Mouse (Mus musculus) induced T-regulatory cell, adult 2 months (primary cell): ENCODE data around the gene Ppfia3.

Experiments used
- DNase-seq: peaks from one replicate; pipeline ENCODE4 v3.0.0-alpha.2; 2012; ENCODE audit warnings: low read depth

Gene Ppfia3

DNA sequence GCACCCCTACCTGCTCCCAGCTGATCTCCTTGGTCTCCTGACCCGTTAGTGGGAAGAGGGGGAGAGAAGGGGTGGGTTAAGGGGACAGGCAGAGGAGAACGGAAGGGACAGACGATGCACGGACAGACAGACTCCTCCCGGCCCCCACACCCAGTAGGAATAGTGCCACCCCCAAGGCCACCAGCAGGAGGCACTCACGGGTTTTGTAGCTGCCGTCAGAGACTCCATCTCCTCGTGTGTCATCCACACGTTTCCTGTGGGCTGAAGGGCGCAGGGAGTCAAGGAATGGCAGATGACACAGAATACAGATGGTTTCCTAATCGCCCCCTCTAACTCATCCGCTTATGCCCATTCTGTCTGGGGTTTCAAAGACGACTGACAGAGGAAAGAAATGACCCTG lies 23.3 kb downstream of the Ppfia3 start:
- peak; percentile 72 for DNase-seq

DNA sequence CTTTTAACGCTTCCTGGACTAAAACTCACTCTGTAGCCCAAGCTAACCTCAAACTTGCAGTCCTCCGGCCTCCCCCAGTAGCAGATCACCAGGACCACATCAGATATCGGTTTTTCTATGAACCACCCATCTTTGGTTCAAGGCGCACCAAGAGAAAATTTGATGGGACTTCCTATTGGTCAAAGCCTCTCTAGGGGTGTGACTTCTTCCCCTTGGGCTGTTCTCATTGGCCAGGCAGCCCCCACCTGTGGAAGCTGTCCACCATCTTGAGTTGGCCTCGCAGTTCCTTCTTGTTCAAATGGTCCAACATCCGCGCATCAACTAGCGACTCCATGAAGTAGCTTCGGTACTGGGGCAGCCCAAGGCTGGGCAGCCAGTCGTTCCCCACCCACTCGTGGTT lies 24.7 kb downstream of the Ppfia3 start:
- DNase-seq = peak; percentile 28

DNA sequence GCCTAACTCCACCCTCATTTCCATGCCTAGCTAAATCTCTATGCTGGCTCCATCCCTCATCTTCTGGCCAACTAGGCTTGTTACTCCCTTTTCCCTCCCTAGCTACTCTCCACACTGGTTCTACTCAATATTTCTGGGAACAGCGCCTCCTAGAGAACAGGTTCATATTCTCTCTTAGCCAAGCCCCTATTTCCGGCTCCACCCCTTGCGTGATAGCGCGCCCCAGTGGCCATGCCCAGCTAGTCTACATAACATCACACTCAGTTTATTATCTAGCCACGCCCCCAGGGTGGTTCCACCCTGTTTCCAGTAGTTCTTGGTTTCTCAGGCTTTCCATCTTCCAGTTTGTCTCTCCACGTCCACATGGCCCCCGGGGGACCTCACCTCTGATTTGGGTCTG lies 25.5 kb downstream of the Ppfia3 start:
- DNase-seq = peak; percentile 98

DNA sequence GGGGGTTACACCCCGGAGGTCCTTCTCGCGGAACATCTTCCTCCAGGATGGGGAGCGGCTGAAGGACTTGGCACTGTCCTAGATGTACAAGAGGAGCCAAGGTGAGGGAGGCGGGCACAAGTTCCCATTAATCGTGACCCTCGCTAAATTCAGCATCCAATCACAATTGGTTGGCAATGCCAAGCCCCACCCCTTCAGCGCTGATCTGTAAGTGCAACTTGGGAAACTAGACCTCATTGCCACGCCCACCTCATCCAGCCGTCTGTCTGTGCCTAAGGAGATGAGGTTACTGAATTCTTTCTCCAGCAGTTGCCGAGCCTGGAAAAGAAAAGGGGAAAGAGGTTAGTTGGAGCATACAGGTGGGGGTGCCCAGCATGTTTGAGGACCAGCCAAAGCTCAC lies 26.1 kb downstream of the Ppfia3 start:
- DNase-seq = peak; percentile 65

GRCm38 (mm10) chr7:45340066-45340442 lies 26.8 kb downstream of the Ppfia3 start:
- peak; percentile 47 for DNase-seq

- DNase-seq = peak; percentile 80
Observed at GRCm38 (mm10) chr7:45339410-45340065, 27.3 kb downstream of the Ppfia3 start.

- peak; percentile 90 for DNase-seq
Observed at GRCm38 (mm10) chr7:45338161-45338911, 28.5 kb downstream of the Ppfia3 start.

DNA sequence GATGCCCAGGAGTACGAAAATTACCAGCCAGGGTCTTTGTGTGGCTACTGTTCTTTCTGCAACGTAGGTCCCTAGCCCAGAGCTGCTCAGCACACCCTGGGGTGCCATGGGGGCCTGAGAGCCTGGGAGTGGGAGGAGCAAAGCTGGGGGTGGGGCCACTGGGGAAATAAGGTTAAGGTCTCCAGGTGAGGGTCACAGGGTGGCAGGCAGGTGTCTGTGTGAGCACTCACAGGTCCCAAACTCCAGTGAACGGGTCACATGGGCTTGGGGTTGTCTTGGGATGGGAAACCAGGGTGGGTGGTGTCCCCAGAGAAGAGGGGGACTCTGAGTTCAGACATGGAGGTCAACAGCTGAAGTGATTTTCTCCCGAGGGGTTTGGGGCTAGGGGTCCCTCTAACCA lies 29.4 kb downstream of the Ppfia3 start:
- DNase-seq = no peak

GRCm38 (mm10) chr7:45336319-45336718 lies 30.5 kb downstream of the Ppfia3 start:
- peak; percentile 15 for DNase-seq

DNA sequence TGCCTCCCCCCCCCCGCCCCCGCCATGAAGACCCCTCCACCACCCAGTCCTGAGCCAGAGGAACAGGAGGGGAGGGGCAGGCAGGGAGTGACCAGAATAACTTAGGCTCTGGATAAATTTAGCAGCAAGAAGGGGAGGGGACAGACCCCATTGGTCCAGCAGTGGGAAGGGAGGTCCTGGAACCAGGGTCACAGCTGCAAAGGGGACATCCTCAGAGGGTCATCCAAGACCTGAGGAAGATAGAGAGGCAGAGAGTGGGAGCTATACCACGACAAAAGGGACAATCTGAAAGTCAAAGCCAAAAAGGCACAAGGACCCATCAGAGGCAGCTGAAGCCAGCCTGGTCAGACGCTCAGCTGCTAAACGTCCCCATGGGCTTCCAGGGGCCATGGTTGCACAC lies 31.8 kb downstream of the Ppfia3 start, which contains the start of gene Hrc:
Gene Hrc, plus strand, starts transcription at position 235 of the 400 bp plus-strand sequence.
- no peak for DNase-seq

- no peak for DNase-seq
Observed at GRCm38 (mm10) chr7:45334605-45335004, 32.2 kb downstream of the Ppfia3 start.

- DNase-seq = peak; percentile 92
Observed at GRCm38 (mm10) chr7:45333431-45333982, 33.3 kb downstream of the Ppfia3 start, which contains the start of gene Trpm4. Gene Trpm4, minus strand, starts transcription at chr7:45333780.

DNA sequence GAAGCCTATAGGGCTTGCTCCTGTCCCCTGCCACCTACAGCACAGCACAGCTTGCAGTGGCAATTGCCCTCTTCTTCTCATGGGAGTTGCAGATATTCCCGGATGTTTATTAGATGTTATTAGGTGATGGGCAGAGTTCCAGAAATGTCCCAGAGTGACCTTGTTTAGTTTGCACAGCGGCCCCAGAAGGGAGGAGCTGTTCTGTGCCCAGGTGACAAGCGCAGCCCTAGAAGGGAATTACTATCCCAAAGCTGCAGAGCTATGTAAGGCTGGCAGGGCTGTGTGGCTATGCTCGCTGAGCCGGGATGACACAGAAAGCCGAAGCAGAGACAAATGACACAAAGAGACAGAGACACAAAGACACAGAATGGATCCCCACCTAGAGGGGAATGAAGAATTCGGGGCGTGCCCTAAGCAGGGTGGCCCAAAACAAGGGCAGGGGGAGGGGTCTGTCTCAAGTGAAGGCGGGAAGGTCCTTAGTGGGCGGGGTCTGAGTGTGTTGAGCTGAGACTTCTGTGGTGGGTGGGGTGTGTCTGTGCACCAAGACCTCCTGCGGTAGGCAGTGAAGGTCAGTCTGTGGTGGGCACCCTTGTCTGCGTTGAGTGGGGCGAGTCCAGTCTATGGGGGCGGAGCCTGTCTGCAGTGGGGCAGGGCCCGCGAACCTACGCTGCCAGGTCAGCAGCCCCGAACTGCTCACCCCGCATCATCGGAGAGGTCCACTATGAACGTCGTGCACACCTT lies 34.0 kb downstream of the Ppfia3 start:
- peak; percentile 78 for DNase-seq

DNA sequence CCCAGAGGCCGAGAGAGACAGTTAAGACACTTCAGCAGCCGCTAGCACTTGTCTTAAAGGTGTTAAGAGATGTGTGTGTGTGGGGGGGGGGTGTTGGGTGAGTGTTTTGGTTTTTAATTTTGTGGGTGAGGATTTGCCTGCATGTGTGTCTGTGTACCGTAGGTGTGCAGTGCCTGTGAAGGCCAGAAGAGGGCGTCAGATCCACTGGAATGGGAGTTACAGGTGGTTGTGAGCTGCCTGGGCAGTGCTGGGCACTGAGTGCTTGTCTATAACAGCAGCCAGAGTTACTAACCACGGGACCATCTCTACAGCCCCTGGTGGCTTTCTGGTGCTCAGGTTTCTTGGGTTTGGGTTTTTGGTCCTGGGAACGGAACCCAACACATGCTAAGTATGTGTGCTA lies 35.3 kb downstream of the Ppfia3 start:
- peak; percentile 42 for DNase-seq

DNA sequence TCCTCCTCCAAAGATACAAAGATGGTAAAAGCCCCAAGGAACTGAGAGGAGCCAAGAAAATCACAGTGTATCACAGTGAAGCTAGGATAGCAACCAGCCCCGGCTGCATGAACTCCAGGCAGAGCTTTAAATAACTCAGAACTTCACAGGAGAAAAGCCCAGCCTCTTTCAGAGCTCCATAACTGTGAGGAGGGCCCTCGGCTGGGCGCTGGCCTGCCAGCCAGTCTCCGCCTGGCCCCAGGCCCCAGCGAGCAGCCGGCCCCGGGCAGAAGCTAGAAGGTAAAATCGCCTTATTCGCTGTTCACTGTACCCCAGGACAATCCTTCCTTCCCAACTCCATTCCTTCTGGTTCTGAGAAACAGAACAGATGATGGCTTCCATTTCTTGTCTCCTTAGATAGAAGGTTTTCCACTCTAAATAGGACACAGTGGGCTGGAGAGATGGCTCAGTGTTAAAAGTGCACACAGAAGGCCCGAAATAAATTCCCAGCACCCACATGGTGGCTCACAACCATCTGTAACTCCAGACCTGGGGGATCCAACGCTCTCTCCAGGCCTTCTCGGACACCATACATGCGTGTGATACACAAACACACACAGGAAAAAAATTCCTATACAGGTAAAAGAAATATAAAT lies 37.9 kb downstream of the Ppfia3 start:
- no peak for DNase-seq

DNA sequence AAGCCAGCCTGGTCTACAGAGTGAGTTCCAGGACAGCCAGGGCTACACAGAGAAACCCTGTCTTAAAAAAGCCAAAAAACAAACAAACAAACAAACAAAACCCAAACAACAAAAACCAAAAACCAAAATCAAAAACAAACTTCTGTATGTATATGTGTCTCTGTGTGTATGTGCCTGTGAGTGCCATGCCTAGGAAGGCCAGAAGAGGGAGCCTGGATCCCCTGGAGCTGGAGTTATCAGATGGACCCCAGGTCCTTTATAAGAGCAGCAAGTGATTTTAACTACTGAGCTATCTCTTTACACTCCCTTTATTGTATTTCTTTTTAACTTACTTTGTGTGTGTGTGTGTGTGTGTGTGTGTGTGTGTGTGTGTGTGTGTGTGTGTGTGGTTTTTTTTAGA lies 41.0 kb downstream of the Ppfia3 start:
- peak; percentile 34 for DNase-seq

- no peak for DNase-seq
Observed at GRCm38 (mm10) chr7:45323069-45323468, 43.8 kb downstream of the Ppfia3 start.

DNA sequence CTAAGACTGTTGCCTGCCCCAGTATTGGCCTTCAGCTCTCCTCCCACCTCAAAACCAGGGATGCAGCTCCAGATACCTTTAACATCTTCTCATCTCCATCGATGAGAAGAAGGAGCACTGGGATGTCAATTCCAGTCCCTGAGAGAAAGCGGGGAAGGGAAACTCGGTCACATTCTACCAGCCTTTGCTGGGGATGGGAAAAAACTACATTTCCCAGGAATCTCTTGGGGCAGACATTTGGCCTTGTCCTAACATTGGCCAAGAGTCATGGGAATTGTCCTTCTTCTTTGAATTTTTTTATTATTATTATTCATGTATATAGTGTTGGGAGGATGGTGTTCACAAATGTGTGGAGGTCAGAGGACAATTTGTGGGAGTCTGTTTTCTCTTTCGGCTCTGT lies 44.6 kb downstream of the Ppfia3 start:
- no peak for DNase-seq

GRCm38 (mm10) chr7:45316536-45316935 lies 50.3 kb downstream of the Ppfia3 start:
- no peak for DNase-seq

DNA sequence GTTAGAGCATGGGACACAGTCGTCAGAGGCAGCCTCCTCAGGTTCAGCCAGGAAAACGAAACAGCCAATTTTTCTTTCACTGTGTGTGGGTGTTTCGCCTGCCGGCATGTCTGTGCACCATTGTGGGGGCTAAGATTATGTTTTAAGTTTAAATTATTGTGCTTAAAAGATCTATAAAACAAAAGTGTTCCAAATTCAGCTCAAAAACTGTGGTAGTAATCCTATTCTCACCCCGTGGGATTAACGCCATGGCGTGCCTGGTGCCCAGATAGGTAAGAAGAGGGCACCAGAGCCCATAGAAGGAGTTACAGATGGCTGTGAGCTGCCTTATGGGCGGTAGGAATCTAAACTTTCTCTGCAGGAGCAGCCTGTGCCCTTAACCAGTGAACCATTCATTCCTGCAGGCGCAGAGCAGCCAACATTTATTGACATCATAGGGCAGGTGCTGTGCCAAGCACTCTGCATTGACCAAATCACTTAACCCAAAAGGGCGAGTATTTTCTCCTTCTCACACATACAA lies 51.6 kb downstream of the Ppfia3 start:
- DNase-seq = no peak

- no peak for DNase-seq
Observed at GRCm38 (mm10) chr7:45313495-45313894, 53.3 kb downstream of the Ppfia3 start.
